Mouse (Mus musculus) brain, embryonic 14.5 days (tissue): ENCODE measurements at regions not wholly inside any gene's neighbourhood (a gene's known extent, or its start where the extent isn't known, plus 50 kb on each side); places are given as distances from the start of the nearest gene placed in this dataset.

Experiments used
- CTCF ChIP-seq: fragments of 200-500 bp; IDR thresholded peaks from 2 replicates; pipeline ENCODE4 v1.5.1; 2012; ENCODE audit warnings: inconsistent platforms, mild to moderate bottlenecking, moderate library complexity, borderline replicate concordance; ENCODE audit not compliant: insufficient read depth, insufficient read length; ENCODE audit errors: extremely low read depth
- POLR2A ChIP-seq: fragments of 200-500 bp; IDR thresholded peaks from 2 replicates; pipeline ENCODE4 v1.6.1; 2012; ENCODE audit warnings: mild to moderate bottlenecking, inconsistent platforms, borderline replicate concordance; ENCODE audit not compliant: poor library complexity, insufficient read depth, insufficient read length, severe bottlenecking; ENCODE audit errors: extremely low read depth

GRCm38 (mm10) chr14:90447971-90448370, 1976.8 kb upstream of the Pcdh20 start:
- no peak for TF ChIP-seq CTCF
- no peak for TF ChIP-seq POLR2A
